Mouse (Mus musculus) adrenal gland, postnatal 14 days (tissue): ENCODE data around the gene Grb10. TPM values are rescaled to one million over a fixed set of nuclear protein-coding genes. Genes with fewer than 3 reads are reported as not detected.
A peak's percentile ranks its signal among the peaks of the same experiment; 100 is the strongest.

Experiments used
- DNase-seq: peaks from one replicate; pipeline ENCODE4 v3.0.0; 2021; ENCODE audit warnings: mixed read lengths
- long read RNA-seq, 2 experiments: library from polyadenylated mRNA; stranded (forward); transcript quantifications; one replicate each; pipeline ENCODE4 v2.0.0; 2021
- total RNA-seq: library from RNA; stranded (reverse); gene quantifications from 2 replicates; pipeline ENCODE4 v1.2.3, GENCODE M21; 2021

Gene Grb10
- 149 and 158 TPM in 2 replicates for total RNA-seq
- long read RNA-seq, experiment 1, full-length matches to known transcripts = 1 of 5 reads
- long read RNA-seq, experiment 1, partial matches to known transcripts = 2 of 5 reads
- long read RNA-seq, experiment 1, other reads (novel, unspliced or antisense) = 2 of 5 reads
- long read RNA-seq, experiment 2, partial matches to known transcripts = 1 of 4 reads
- long read RNA-seq, experiment 2, other reads (novel, unspliced or antisense) = 3 of 4 reads

DNA sequence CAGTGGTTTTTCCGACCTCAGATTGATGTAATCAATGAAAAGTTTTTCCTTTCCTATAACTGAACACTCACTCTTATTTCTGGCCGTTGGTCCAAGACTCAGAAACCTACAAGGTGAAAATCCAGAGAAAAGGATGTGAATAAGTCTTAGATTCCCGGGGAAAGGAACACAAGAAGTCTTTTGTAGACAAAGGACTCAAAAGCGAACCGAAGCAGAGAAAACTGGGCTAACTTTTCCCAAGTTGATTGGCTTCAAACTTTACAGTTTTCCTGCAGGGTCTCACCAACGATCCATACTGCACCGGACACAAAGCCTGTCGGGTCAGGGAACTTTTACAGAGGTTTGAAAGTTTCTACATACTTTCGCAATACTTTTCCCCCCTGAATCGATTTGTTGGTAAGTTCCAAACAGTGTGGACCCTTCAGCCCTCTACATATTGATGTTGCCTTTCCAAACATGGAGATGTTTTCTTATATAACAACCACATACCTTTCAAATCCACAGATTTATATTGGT is at the start of gene Grb10:
Gene Grb10 (minus strand): TSS at position 214 of the 516 bp plus-strand sequence.
- DNase-seq = no peak

DNA sequence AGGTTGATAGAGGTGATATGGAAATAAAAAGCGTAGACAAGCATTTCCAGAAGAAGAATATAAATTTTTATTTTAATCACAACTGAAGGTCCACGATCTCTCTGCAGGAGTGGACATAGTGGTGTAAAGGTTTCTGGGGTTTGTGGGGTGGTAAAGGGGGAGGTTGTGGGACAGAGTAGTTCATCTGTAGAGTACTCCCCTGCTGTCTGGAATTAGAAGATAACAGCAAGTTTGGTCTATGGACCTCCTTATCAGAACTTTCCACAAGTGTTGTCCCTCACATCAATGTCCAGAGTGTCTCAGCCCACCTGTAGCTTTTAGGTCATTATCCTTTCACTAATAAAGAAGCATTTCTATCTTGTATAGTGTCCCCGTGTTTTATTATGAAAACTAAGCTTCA is 43.2 kb upstream of the Grb10 start:
- no peak for DNase-seq

DNA sequence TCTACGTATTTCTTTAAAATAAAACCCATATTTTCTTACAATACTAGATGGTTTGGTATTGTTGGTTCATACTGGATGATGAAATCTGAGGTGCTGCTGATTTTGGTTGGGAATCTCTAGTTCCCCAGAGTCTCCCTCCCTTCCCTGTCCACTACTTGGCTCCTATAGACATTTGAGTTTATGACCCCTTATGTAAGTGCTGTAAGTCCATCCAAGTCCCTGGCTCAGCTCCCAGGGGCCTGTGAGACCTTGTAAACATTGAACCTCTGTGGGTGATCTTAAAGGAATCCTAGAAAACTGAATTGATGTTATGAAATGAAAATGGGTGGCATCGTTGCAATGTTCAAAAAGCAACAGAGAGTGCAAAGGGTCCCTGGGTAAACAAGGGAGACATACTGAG is 40.7 kb upstream of the Grb10 start:
- peak; percentile 27 for DNase-seq

DNA sequence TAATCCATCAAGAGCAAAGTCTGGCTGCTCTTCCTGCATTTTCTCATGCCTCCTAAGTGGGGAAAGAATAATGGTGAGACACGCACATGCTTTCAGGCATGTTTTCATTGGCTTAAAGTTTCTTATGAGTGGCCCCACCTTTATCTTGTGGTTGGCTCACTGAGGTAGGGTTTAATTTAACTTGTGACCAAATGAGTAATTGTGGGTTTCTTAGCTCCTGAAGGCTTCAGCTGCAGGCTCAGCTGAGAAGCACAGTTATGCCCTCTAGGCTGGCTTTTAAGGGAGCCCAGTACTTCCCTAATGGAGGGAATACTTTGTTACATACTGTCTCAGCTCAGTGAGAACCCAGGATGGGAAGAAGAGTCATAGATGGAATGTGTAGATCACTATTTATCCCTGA is 37.0 kb upstream of the Grb10 start:
- no peak for DNase-seq

DNA sequence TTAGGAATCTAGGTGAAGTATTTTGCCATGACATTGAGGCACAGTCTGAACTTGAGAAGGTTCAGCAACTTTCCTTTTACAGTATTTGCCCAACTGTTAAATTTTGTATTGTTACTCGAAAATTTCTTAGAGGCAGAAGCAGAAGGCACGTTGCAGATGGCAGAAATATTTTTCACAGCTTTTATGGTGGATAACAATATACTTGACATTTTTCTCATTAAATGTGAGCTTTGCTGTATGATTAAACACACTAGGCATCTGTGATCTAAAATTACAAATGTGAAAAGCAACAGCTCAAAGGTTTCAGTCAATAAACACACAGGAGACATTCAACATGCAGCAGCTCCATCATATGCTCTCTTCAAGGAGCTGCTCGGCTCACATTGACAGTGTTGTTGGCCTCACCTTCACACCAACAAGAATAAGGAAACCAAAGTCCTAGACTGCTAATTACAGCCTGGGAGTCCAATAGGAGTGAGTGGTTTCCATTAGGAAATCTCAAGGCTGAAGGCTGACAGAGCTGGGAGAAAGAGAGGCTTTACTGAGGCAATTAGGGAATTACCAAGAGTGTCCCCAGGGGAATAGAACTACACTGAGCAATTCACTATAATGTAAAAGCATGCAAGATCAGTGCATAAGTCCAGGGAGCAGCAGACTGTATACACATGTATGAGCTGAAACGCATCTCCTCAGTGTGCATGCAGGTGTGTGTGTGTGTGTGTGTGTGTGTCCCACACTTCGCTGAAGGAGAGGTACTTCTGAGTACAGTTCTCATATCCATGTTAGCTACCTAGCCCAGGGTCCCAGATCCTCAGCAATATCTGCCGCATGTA is 35.1 kb upstream of the Grb10 start:
- no peak for DNase-seq

DNA sequence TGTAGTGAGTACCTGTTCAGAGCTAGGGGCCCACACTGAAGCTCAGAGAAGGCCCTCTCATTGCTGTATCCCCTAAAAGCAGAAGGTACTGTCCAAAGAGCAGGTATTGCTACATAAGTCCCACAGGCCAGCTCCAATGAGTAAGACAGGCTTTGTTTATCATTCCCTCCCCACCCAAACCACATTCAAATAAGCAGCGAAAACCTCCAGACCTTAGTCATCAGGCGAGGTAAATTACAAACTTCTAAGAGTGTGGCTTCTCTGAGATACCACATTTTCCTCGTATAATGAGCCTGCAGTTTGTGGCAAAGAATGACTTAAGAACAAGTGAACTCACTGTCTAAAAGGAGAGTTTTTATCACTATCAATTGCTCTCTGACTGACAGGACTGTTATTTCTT is 33.8 kb upstream of the Grb10 start:
- no peak for DNase-seq

DNA sequence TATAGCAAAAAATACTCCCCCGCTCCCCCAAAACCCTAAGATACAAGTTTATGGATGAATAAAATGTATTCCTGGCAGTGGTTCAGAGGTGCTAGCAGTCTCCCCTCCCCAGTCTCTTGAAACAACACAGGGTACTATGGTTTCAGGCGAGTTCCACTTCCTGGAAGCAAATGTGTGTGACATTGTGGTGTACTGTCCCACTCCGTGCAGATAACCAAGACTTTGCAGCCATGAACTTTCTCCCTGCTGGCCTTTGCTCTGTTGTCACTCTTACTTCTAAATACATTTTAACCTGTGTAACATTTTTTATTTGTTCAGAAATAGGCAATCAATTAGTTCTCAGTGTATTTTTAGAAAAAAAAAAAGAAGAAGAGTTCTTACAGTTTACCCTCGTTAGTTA is 20.5 kb upstream of the Grb10 start:
- no peak for DNase-seq

DNA sequence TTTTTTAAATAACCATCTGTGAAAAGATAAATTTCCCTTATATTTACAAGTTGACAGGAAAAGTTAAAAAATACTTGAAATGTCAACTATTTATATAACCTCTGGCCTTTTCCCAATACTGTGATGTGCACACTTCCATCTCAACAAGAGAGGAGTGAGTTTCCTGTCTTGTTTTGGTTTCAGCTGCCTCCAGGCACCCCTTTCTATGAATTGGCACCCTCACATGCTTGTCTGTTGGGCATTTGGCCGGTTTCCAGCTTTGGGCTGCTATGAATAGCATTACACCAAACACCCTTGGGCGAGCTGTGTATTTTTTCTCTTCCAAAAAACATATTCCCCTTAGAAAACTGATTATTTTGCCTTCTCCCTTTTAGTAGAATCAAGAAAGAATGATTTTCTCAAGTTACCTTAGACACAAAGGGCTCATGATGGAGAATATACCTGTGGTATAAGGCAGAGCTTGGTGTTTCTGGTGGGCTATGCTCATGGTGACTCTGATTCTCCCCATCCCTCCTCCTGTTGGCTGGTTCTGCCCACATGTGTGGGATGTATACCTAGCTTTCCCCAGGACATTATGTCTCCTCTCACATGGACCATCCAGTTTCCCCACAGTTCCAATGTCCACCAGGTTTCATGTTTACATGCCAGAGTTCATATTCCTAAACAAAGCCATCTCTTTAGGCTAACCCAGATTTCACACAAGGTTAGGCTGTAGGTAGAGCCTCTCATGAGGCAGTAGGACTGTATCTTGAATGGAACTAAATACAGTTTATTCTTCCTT is 10.3 kb upstream of the Grb10 start:
- DNase-seq = no peak

DNA sequence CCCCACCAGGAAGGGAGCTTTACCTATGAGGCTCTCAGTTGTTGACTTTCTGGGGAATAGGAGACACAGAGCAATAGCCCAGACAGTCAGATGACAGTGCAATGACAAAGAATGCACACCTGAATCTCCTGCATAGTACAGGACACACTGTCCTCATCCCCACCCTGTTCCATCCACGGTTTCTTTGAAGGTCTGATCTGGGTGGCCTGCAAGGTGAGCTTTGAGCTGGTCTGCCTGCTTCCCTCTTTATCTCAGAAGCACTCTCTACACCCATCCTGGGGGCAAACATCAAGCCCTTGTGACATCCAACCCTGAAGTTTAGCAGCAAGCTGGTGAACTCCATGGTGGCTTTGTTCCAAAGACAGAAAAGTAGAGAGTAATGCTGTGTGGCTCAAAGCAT is 9.7 kb upstream of the Grb10 start:
- DNase-seq = no peak

DNA sequence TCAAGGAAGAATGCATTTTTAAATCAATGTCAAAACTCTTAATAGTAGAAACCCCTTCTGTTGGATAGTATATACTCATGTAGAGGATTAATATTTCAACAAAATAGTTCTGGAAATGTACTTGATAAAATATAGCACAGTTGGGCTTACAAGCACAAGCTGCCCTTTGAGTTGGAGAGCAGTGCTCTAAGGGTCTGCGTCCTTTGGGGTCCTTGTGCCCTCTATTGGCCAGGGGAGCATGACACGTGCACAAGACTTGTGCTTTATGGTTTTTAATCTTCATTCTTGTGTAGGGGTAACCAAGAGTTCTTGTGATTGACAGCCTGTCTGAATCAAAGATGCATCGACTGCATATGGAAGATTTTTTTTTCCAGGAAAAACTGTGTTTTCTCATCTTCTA is 5.8 kb upstream of the Grb10 start:
- DNase-seq = no peak

DNA sequence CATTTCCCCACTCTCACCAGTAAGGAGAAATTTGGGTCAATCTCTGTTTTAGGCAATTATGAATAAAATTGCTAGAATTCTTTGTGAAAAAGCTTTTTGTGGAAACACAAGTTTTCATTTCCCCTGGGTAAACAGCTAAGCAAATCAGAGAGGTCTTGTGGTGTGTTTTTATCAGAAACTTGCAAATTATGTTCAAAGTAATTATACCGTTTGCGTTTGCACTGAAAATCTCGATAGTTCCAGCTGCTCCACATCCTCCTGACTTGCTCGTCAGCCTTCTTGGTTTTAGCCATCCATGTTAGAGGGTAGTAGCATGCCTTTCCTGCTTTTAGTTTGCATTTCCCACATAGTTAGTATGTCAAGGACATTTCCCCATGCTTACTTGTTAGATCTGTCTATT is 3.3 kb upstream of the Grb10 start:
- DNase-seq = no peak

DNA sequence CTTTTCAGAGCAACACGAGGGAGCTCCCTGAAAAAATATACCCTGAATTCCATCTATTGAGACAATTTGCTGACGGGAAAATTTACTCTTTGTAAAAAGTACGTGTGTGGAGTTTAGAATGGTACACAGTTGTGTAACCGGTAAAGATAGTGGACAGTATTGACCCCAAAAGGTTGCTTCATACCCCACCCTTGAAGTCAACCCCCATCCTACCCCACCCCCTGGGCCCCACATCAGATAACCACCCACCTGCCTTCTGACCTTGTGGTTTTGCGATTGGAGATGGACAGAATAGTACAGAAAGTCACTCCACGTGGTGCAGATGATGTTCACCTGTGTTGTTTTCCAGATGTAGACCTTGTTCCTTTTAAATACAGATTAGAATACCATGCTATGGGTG is 2.9 kb upstream of the Grb10 start:
- no peak for DNase-seq

DNA sequence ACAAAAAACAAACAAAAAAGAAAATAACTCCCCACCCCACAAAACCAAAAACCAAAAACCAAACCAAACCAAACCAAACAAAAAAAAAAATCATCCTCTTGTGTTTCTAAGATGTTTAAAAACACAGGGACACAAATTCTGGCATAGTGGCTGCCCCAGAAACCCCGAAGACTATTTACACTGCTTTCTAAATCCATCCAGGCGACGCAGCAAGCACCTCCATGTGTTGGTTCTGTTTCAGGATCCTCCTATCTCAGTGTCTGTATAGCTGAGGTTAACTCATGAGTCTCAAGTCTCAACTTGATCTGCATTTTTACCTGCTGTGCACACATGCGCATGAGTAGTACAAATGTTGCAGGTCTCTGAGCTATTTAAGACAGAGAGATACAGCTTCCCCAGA is 1.9 kb upstream of the Grb10 start:
- no peak for DNase-seq

DNA sequence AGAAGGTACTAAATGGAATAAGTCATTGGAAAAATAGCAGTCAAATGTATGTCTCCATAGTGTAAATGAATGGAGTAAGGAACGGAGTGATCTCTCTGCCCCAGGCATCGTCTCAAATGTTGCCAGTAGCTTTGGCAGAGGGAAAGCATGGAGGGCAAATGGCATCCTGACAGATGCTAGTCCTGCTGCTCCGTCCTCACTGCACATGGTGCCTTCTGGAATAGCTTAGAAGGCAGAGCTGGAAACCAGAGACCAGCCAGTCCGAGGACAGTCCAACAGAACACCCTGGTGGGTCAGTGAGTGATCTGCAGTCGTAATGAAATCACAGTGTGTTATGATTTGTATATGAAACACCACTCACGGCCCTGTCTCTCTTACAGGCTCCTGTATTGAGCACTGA is 1.3 kb upstream of the Grb10 start:
- peak; percentile 14 for DNase-seq

DNA sequence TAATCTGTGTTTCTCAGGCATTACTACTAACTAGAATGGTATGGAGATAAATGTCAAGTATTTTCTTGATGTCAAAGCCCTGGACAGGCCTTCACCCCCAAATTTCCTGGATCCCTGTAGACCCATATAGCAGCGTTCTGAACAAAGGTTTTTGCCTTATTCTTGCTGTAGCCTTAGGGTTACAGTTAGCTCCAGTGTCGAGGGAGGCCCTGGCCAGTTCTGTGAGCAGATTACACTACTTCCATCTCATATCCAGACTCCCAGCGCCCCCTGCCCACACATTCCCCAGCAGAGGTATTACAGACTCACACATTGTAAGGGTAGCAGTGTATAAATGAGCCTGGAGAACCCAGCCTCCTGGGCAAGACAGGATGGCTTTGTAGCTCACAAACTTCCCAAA is 615 bp upstream of the Grb10 start:
- DNase-seq = no peak

DNA sequence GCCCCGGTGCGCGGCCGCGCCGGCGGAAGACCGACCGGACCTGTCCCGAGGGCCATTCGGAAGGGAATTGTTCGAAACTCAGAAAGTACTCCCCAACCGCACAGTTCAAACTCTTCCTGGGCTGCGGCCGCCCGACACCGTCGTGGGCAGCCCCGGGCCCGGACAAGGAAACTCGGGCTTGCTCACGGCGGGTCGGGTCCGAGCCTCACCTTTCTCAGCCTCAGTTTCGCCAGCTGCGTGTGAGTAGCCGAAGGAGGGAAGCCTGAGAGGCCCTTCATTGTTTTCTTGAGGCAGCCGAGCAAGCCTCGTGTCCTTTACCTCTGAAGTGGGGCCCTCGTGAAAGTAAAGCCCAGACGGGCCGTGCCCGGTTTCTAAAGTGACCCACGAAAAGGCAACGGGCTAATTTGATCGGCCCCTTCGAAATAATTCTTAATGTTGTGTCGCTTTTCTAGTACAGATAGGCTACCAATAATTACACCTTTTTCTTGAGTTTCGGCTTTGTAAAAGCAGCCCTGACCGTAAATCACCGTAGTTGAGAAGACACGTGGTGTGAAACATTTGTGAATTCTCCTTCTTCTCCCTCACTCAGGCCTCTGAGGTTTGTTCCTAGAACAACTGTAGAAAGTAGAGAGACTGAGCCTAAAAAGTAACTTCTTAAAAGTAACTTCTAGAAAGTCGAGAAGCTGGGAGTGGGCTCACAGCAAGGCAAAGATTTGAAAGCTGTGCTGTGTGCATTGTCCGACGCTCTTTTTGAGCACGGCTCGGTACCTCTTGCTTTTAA is 604 bp downstream of the Grb10 start:
- DNase-seq = no peak

DNA sequence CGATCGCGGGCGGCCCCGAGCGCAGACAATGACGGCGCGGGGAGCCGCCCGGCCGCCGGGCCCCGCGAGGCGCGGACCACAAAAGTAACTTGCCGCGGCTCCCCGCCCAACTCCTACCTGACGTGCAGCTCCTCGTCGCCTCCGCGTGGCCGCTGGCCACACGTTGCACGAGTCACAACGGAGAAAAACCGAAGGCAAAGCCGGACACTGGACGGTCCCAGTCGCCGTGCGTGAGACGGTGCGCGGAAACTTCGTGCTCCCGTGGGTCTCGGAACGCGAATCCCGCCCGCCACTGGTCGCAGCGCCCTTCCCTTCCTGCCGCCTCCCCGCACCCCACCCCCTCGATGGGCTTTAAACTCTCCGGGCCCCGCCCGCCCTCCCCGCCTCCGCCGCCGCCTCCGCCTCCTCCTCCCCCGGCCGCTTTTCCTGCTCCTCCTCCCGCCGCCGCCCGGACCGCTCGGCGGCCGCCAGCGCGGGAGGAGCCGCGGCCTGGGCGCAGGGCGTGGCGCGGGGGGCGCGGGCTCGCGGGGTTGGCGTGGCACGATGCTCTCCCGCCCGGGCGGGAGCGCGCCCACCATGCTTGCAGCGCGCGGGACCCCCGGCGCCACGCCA is 1.3 kb downstream of the Grb10 start:
- DNase-seq = peak; percentile 80

DNA sequence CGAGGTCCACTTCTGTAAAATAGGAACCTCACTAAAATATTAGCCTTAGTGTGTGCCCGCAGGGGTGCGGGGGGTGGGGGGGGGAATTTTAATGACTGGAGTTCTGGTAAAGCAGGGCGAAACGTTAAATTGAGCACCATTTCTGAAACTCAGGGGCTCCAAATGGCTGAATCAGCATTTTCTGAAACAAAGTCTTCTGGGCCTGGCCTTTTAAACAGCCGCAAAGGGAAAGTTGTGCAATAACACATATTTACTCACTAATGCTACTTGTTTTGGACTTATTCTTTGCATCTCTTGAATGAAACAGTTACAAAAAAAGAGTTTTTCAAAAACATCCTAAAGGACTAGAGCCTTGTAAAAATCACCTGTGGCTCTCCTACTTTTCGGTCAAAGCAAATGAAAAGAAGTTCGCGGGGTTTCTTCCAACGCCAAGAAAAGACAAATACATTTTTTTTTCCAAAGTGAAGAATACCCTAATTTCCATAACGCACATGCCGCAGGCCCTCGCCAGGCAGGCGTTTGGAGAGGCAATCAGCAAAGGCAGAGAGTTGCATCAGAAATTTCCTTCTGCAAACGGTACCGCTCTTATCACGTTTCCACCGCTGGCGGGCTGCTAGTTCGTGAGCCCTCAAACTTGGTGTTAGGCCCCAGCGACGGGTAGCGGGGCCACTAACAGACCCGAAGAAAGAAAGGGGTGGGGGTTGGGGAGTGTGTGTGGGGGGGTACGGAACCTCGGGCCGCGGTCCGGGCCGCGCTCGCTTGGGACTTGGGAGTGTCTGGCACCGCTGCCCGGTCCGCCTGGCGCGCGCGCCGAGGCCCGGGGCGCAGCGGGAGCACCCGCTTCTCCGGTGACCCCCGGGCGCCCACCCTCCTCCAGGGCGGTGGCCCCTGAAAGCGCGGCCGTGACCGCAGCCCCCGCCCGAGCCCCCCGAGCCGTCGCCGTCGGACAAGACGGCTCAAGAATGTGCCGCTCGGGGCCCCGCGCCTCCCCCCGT is 2.3 kb downstream of the Grb10 start:
- peak; percentile 32 for DNase-seq

DNA sequence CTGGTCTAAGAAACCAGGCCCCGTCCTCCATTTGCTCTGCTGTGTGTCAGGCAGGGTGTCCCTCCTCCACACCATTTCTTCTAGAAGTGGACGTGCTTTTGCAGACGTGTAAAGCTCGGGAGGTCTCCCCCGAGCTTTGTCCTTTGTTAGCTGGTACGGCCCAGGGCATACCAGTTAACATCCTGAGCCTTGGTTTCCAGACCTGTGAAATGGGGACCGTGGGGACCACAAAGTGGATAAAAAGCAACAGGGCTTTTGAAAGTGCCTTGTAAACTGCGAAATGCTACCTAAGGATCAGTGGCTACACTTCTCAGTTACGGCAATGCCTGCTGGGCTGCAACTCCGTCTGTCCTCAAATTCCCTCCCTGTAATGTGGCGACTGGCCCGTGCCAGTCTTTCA is 3.2 kb downstream of the Grb10 start:
- peak; percentile 19 for DNase-seq

DNA sequence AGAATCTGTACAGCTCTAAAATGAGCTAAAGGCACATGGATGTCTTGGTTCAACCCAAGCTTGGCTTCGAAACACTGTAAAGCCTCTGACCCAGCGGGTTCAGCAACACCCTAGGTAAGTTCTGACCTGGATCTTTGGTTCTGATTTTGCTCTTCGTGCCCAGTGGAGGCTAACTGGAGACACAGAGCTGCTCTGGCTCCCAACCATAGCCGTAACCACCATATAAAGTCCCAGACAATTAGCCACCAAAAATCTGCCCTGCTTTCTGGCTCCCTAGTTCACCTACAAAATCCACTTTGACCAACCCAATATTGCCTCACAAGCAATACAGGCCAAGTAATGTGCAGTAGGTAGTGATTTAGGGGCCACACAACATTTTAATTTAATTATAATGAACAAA is 3.7 kb downstream of the Grb10 start:
- DNase-seq = no peak

DNA sequence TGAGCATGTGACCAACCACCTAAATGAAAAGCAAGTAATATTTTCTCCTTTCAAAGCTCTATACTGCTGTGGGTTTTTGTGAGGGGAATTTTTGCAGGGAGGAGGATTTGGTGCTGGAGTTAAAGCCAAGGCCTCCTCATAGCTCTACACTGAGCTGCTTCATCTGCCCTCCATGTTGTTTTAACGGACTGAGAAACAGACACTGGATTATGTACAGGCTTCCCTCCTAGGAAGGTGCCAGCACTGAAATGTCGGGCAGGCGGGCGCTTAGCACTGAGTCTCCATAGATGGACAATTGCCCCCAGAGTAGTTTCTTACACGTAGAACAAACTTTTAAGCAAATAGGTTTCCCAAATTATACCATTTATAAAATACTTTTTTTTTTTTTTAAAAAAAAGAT is 4.1 kb downstream of the Grb10 start:
- DNase-seq = no peak
